Mouse (Mus musculus) frontal cortex, adult 2 months (tissue): ENCODE results near the gene Adamts6. TPM values are rescaled to one million over a fixed set of nuclear protein-coding genes. Genes with fewer than 3 reads are reported as not detected.

Experiments
- DNase-seq, 2 experiments: peaks; one replicate each; pipeline ENCODE4 v3.0.0; 2022; ENCODE audit warnings: low spot score in 1 of 2; ENCODE audit errors: extremely low spot score in 1 of 2
- polyA plus RNA-seq: library from polyadenylated mRNA; depleted of rRNA; stranded (reverse); fragments of >200 nt; gene quantifications from 2 replicates; pipeline ENCODE4 v1.2.3, GENCODE M21; 2012

The Adamts6 gene
- polyA plus RNA-seq, 1 experiment: 4.2 TPM

- peak in 1 of 2 experiments; percentile 6 for DNase-seq
These were observed 165.8 kb downstream of the Adamts6 start for GRCm38 (mm10) chr13:104453271-104453974.

GRCm38 (mm10) chr13:104460287-104460686, 172.7 kb downstream of the Adamts6 start:
- DNase-seq: no peak

GRCm38 (mm10) chr13:104468061-104468460, 180.4 kb downstream of the Adamts6 start:
- DNase-seq: no peak

- no peak for DNase-seq
These were observed 188.8 kb downstream of the Adamts6 start for GRCm38 (mm10) chr13:104476285-104476956.

- DNase-seq: no peak
These were observed 194.9 kb downstream of the Adamts6 start for GRCm38 (mm10) chr13:104482426-104483089.

- DNase-seq: no peak
These were observed 195.6 kb downstream of the Adamts6 start for GRCm38 (mm10) chr13:104483111-104483722.

- no peak for DNase-seq
These were observed 203.6 kb downstream of the Adamts6 start for GRCm38 (mm10) chr13:104491046-104491811.

GRCm38 (mm10) chr13:104493466-104493993, 205.9 kb downstream of the Adamts6 start:
- DNase-seq: no peak

GRCm38 (mm10) chr13:104494200-104494873, 206.7 kb downstream of the Adamts6 start:
- DNase-seq: no peak

GRCm38 (mm10) chr13:104497592-104497991, 210.0 kb downstream of the Adamts6 start:
- DNase-seq: no peak

- DNase-seq: no peak
These were observed 211.0 kb downstream of the Adamts6 start for GRCm38 (mm10) chr13:104498669-104499068.

- no peak for DNase-seq
These were observed 211.7 kb downstream of the Adamts6 start for GRCm38 (mm10) chr13:104499116-104500040.

- DNase-seq: no peak
These were observed 214.8 kb downstream of the Adamts6 start for GRCm38 (mm10) chr13:104502406-104502805.

GRCm38 (mm10) chr13:104504043-104504442, 216.4 kb downstream of the Adamts6 start:
- no peak for DNase-seq

- no peak for DNase-seq
These were observed 218.7 kb downstream of the Adamts6 start for GRCm38 (mm10) chr13:104506165-104506875.

- no peak for DNase-seq
These were observed 220.0 kb downstream of the Adamts6 start for GRCm38 (mm10) chr13:104507671-104508070.

GRCm38 (mm10) chr13:104509561-104510493, 222.2 kb downstream of the Adamts6 start:
- DNase-seq: no peak
